Mouse (Mus musculus) mesoderm, embryonic 11.5 days (tissue): ENCODE measurements at regions not wholly inside any gene's neighbourhood (a gene's known extent, or its start where the extent isn't known, plus 50 kb on each side); places are given as distances from the start of the nearest gene placed in this dataset.

Source experiments
- DNase-seq: peaks from one replicate; pipeline ENCODE4 v3.0.0-alpha.2; 2012; ENCODE audit warnings: low read depth, low spot score

- DNase-seq, result no peak
Measured at GRCm38 (mm10) chr3:38131176-38131886, 353.3 kb downstream of the Ankrd50 start.

- DNase-seq, result no peak
Measured at GRCm38 (mm10) chr3:38130088-38130487, 354.6 kb downstream of the Ankrd50 start.

GRCm38 (mm10) chr3:38129167-38129500, 355.5 kb downstream of the Ankrd50 start:
- DNase-seq, result no peak

- no peak for DNase-seq
Measured at GRCm38 (mm10) chr3:38128486-38129166, 356.0 kb downstream of the Ankrd50 start.

GRCm38 (mm10) chr3:38116071-38116787, 368.4 kb downstream of the Ankrd50 start:
- DNase-seq, result no peak

- no peak for DNase-seq
Measured at GRCm38 (mm10) chr3:38112568-38112967, 372.1 kb downstream of the Ankrd50 start.

GRCm38 (mm10) chr3:38105022-38105857, 379.4 kb downstream of the Ankrd50 start:
- DNase-seq, result no peak

GRCm38 (mm10) chr3:38104418-38104817, 380.1 kb upstream of the Gm5148 start:
- no peak for DNase-seq

- DNase-seq, result no peak
Measured at GRCm38 (mm10) chr3:38102985-38103384, 378.7 kb upstream of the Gm5148 start.

- DNase-seq, result no peak
Measured at GRCm38 (mm10) chr3:38102181-38102580, 377.9 kb upstream of the Gm5148 start.

- DNase-seq, result no peak
Measured at GRCm38 (mm10) chr3:38094370-38094979, 370.2 kb upstream of the Gm5148 start.

- no peak for DNase-seq
Measured at GRCm38 (mm10) chr3:38084548-38084947, 360.3 kb upstream of the Gm5148 start.

GRCm38 (mm10) chr3:38082386-38082785, 358.1 kb upstream of the Gm5148 start:
- no peak for DNase-seq

GRCm38 (mm10) chr3:38076835-38077234, 352.5 kb upstream of the Gm5148 start:
- no peak for DNase-seq

GRCm38 (mm10) chr3:38073946-38074345, 349.7 kb upstream of the Gm5148 start:
- no peak for DNase-seq

- DNase-seq, result no peak
Measured at GRCm38 (mm10) chr3:38055627-38056026, 331.3 kb upstream of the Gm5148 start.

- no peak for DNase-seq
Measured at GRCm38 (mm10) chr3:38052941-38053340, 328.7 kb upstream of the Gm5148 start.

GRCm38 (mm10) chr3:38051748-38052147, 327.5 kb upstream of the Gm5148 start:
- DNase-seq, result no peak

- no peak for DNase-seq
Measured at GRCm38 (mm10) chr3:38050856-38051255, 326.6 kb upstream of the Gm5148 start.

GRCm38 (mm10) chr3:38050366-38050765, 326.1 kb upstream of the Gm5148 start:
- DNase-seq, result no peak

GRCm38 (mm10) chr3:38049290-38049689, 325.0 kb upstream of the Gm5148 start:
- no peak for DNase-seq
